Mouse (Mus musculus) heart, embryonic 16.5 days (tissue): ENCODE results near the gene Tsr1. TPM values are rescaled to one million over a fixed set of nuclear protein-coding genes. Genes with fewer than 3 reads are reported as not detected.

Experiments
- ATAC-seq: fragments of 200-750 bp; cut with Nextera tagmentation; replicated peaks from 2 replicates; pipeline ENCODE4 v1.8.0; 2017; ENCODE audit warnings: moderate number of reproducible peaks; ENCODE audit not compliant: insufficient read depth, low FRiP score; ENCODE audit errors: extremely low read depth
- H3K27ac ChIP-seq: fragments of 300-500 bp; sonication (generic); 2 replicates; pipeline ENCODE4 v1.5.1; 2014; ENCODE audit warnings: mild to moderate bottlenecking, low read length, control low read depth, moderate library complexity
- H3K27me3 ChIP-seq: fragments of 300-500 bp; sonication (generic); 2 replicates; pipeline ENCODE4 v1.6.1; 2014; ENCODE audit warnings: low read length, mixed read lengths; ENCODE audit not compliant: control insufficient read depth, insufficient read depth
- H3K36me3 ChIP-seq: fragments of 300-500 bp; sonication (generic); 2 replicates; pipeline ENCODE4 v1.6.1; 2014; ENCODE audit not compliant: control insufficient read depth, insufficient read depth
- H3K4me1 ChIP-seq: fragments of 300-500 bp; sonication (generic); 2 replicates; pipeline ENCODE4 v1.6.1; 2014; ENCODE audit warnings: low read length, mixed read lengths; ENCODE audit not compliant: control insufficient read depth, insufficient read depth
- H3K4me2 ChIP-seq: fragments of 300-500 bp; sonication (generic); 2 replicates; pipeline ENCODE4 v1.6.1; 2014; ENCODE audit warnings: low read depth, mild to moderate bottlenecking, control low read depth, low read length
- H3K4me3 ChIP-seq: fragments of 300-500 bp; sonication (generic); 2 replicates; pipeline ENCODE4 v1.5.1; 2014; ENCODE audit warnings: mild to moderate bottlenecking, control low read depth, low read length
- H3K9ac ChIP-seq: fragments of 300-500 bp; sonication (generic); 2 replicates; pipeline ENCODE4 v1.6.1; 2014; ENCODE audit warnings: low read length, control low read depth
- H3K9me3 ChIP-seq: fragments of 300-500 bp; sonication (generic); replicated peaks from 2 replicates; pipeline ENCODE4 v1.6.1; 2016; ENCODE audit warnings: low read length; ENCODE audit not compliant: control insufficient read depth
- WGBS: fragments of 180-500 bp; shearing (Covaris S2); extraction: QIAGEN DNeasy Blood & Tissue Kit; methylation state at CpG from one replicate; pipeline ENCODE4 v1.1.7; 2014; 5-methylcytosine and 5-hydroxymethylcytosine counted together
- polyA plus RNA-seq: library from polyadenylated mRNA; unstranded; fragments of >200 nt; fragmentation: Nextera tagmentation; extraction: Ambion mirVana; gene quantifications from 2 replicates; pipeline ENCODE4 v1.2.1, GENCODE M21; 2015

Tsr1 gene
- polyA plus RNA-seq, 1 experiment from 2014 or later, result 24.7 TPM

- no peaks in the 10 kb centered on the region for H3K9me3 ChIP-seq
- H3K27me3 ChIP-seq, result no peaks in the 10 kb centered on the region
- H3K4me3 ChIP-seq, result no peak overlapping the region
- no peak for ATAC-seq
- H3K4me1 ChIP-seq, result peaks cover 8% of the 10 kb centered on the region
- no peaks in the 10 kb centered on the region; the same call in 1 of the 2 replicates for H3K36me3 ChIP-seq
- 77% methylated on average over 4 of the region's 4 CpGs for WGBS
- no peak overlapping the region for H3K4me2 ChIP-seq
- H3K9ac ChIP-seq, result no peak overlapping the region
- no peak overlapping the region for H3K27ac ChIP-seq
Measured at GRCm38 (mm10) chr11:74894619-74895018, 3.3 kb upstream of the Tsr1 start.

- Histone ChIP-seq H3K4me2 (peak overlapping the region; percentile 98), H3K27me3 (no peaks in the 10 kb centered on the region)
- peak; percentile 39 for ATAC-seq
Measured at GRCm38 (mm10) chr11:74895980-74896900, 1.6 kb upstream of the Tsr1 start.

GRCm38 (mm10) chr11:74896901-74897677, 782 bp upstream of the Tsr1 start, which contains the start of gene Sgsm2:
Gene Sgsm2, minus strand, starts transcription at chr11:74897060.
- peak within 1 kb of the TSS; percentile 85 for H3K9ac ChIP-seq
- under 1% methylated on average over 64 of the region's 74 CpGs for WGBS
- H3K27ac ChIP-seq, result peak within 1 kb of the TSS; percentile 88
- peak within 1 kb of the TSS; percentile 93 for H3K4me3 ChIP-seq
- peaks cover 8% of the 10 kb centered on the region for H3K4me1 ChIP-seq
- H3K36me3 ChIP-seq, result peaks cover 23% of the 10 kb centered on the region
- H3K4me2 ChIP-seq, result peak within 1 kb of the TSS; percentile 98
- H3K9me3 ChIP-seq, result no peaks in the 10 kb centered on the region
- peak; percentile 70 for ATAC-seq
- H3K27me3 ChIP-seq, result no peaks in the 10 kb centered on the region

More at GRCm38 (mm10) chr11:74895980-74896900, 1.6 kb upstream of the Tsr1 start:
- no peaks in the 10 kb centered on the region for H3K9me3 ChIP-seq
- H3K9ac ChIP-seq, result peak overlapping the region; percentile 85
- peak overlapping the region; percentile 93 for H3K4me3 ChIP-seq
- H3K4me1 ChIP-seq, result peaks cover 8% of the 10 kb centered on the region
- H3K27ac ChIP-seq, result peak overlapping the region; percentile 88
- 1% methylated on average over 44 of the region's 55 CpGs for WGBS
- H3K36me3 ChIP-seq, result peaks cover 15% of the 10 kb centered on the region

DNA sequence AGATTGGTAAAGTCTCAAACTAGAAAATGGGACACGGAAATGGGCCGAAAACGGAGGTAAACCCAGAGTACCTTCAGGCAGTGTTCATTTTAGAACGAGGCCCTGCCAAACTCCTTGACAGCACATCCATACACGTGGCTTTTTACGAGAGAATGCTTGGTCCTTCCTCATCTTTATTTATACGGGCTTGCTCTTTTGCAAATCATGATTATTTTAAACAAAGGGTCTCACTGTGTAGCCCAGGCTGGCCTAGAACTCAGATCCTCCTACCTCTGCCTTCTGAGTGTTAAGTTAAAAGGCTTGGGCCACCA, 601 bp downstream of the Tsr1 start:
- peak overlapping the region; percentile 88 for H3K27ac ChIP-seq
- WGBS, result 1% methylated on average over 7 of the region's 7 CpGs

DNA sequence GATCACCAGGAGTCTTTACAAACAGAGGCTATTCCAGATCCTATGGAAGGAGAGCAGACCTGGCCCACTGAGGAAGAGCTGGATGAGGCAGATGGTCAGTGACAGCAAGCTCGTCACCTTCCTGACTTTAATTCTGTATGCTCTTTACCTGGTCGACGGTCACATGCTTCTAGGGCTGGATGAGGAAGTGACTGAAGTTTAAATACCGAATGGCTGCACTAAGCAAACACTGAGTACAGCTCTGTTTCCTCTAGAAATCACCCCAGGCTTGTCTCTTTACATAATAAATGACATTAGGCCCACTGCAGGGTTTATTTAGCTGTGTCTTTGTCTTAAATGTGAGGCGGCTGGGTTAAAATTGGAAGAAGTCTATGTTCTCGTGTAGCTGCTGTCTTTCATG, 3.7 kb downstream of the Tsr1 start:
- Histone ChIP-seq H3K27me3 (no peaks in the 10 kb centered on the region), H3K9ac (no peak overlapping the region), H3K27ac (no peak overlapping the region), H3K4me2 (no peak overlapping the region), H3K4me1 (peaks cover 6% of the 10 kb centered on the region), H3K4me3 (no peak overlapping the region), H3K9me3 (no peaks in the 10 kb centered on the region), H3K36me3 (peaks cover 64% of the 10 kb centered on the region)
- 86% methylated on average over 6 of the region's 6 CpGs for WGBS
- no peak for ATAC-seq

More for the DNA sequence above, 601 bp downstream of the Tsr1 start:
- no peak for ATAC-seq
- Histone ChIP-seq H3K9ac (peak overlapping the region; percentile 85), H3K4me3 (peak overlapping the region; percentile 93), H3K4me1 (peaks cover 8% of the 10 kb centered on the region), H3K36me3 (peaks cover 34% of the 10 kb centered on the region), H3K27me3 (no peaks in the 10 kb centered on the region), H3K4me2 (peak overlapping the region; percentile 98), H3K9me3 (no peaks in the 10 kb centered on the region)

DNA sequence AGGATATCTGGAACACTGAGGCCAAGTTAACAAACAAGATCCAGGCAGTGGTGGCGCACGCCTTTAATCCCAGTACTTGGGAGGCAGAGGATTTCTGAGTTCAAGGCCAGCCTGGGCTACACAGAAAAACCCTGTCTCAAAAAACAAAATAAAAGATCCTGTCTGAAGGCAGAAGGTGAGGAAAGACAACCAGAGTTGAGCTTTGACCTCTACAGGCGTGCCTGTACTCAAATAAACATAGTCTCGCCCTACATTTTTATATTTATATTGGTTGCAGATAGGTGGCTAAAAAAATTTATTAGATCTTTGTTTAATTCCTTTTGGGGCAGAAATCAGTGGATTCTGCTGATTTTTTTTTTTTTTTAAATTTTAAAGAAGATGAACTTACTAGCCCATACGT, 4.5 kb downstream of the Tsr1 start:
- no peak overlapping the region for H3K27ac ChIP-seq
- peaks cover 72% of the 10 kb centered on the region for H3K36me3 ChIP-seq
- H3K4me2 ChIP-seq, result no peak overlapping the region
- H3K9me3 ChIP-seq, result no peaks in the 10 kb centered on the region
- ATAC-seq, result no peak
- 87% methylated on average over 5 of the region's 5 CpGs for WGBS
- no peaks in the 10 kb centered on the region for H3K27me3 ChIP-seq
- peaks cover 6% of the 10 kb centered on the region for H3K4me1 ChIP-seq
- no peak overlapping the region for H3K9ac ChIP-seq
- H3K4me3 ChIP-seq, result no peak overlapping the region

DNA sequence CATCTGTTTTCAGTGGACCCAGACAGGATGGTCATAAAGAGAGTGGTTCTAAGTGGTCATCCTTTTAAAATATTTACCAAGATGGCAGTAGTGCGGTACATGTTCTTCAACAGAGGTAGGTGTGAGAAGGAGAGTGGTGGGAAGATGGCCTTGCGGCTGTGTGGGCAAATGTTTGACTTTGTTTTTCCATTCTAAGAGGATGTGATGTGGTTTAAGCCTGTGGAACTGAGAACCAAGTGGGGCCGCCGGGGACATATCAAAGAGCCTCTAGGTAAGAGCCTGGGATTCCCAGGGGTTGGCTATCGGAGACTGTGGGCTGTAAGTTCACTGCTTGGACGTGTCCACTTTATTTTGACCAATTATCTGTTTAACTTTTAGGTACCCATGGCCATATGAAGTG, 10.0 kb downstream of the Tsr1 start:
- Histone ChIP-seq H3K4me2 (no peak overlapping the region), H3K4me3 (no peak overlapping the region), H3K27ac (no peak overlapping the region), H3K4me1 (no peaks in the 10 kb centered on the region), H3K9me3 (no peaks in the 10 kb centered on the region), H3K27me3 (no peaks in the 10 kb centered on the region), H3K9ac (no peak overlapping the region), H3K36me3 (peaks cover 74% of the 10 kb centered on the region)
- WGBS, result 93% methylated on average over 6 of the region's 6 CpGs
- no peak for ATAC-seq

GRCm38 (mm10) chr11:74908618-74909399, 10.9 kb downstream of the Tsr1 start:
- no peak for ATAC-seq
- Histone ChIP-seq H3K27ac (no peak overlapping the region), H3K9me3 (no peaks in the 10 kb centered on the region), H3K27me3 (no peaks in the 10 kb centered on the region), H3K4me2 (no peak overlapping the region), H3K4me3 (no peak overlapping the region), H3K4me1 (no peaks in the 10 kb centered on the region), H3K36me3 (peaks cover 65% of the 10 kb centered on the region), H3K9ac (no peak overlapping the region)
- 80% methylated on average over 12 of the region's 12 CpGs for WGBS
